Mouse (Mus musculus) gastrocnemius, postnatal 10 days (tissue): ENCODE data around the gene Gm20388. TPM values are rescaled to one million over a fixed set of nuclear protein-coding genes. Genes with fewer than 3 reads are reported as not detected.

ENCODE experiments used
- DNase-seq: peaks from one replicate; pipeline ENCODE4 v3.0.0; 2021; ENCODE audit warnings: mixed read lengths
- total RNA-seq, 2 experiments: library from RNA; stranded (reverse); gene quantifications; 2 replicates each; pipeline ENCODE4 v1.2.3; 2021

Gm20388 gene
- total RNA-seq, 2 experiments from 2014 or later = 2.9 to 6.0 TPM

DNA sequence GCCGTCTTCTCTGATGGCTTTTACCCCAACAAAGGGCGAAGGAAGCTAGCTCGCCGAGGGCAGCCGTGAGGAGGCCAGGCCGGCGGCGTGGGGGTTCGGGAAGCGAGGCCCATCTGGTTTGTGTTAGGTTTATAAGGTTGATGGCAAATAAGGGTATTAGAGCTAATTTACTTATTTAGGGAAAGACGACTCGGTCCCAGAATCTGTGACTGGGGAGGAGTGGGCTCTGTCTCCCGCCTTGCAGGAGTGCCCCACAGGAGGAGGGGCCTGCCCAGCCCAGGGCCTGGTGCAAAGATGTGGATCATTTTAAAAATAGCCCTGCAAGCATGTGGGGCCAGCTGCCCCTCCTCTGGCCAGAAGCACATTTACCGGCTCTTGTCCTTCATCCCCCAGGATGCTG, 928.4 kb downstream of the Gm20388 start:
- no peak for DNase-seq

DNA sequence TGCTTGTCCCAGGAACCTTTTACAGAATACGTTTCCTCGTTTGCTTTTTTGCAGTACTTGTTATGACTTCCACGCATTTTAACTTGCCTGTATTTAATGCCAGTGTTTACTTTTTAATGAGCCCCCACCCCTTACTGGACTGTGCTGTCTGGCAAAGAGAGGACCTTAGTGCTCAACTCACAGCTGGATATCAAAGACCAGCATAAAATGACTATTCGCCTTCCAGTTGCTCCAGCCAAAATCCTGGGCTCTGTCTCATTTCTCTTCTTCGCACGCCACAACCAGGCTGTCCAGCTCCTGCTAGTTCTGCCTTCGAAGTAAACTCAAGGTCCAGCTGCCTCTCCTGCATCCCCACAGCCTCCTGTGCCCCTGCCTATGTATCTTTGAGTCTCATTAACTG, 932.4 kb downstream of the Gm20388 start:
- no peak for DNase-seq

- DNase-seq = no peak
Measured at GRCm38 (mm10) chr8:120846018-120846417, 935.4 kb downstream of the Gm20388 start.

DNA sequence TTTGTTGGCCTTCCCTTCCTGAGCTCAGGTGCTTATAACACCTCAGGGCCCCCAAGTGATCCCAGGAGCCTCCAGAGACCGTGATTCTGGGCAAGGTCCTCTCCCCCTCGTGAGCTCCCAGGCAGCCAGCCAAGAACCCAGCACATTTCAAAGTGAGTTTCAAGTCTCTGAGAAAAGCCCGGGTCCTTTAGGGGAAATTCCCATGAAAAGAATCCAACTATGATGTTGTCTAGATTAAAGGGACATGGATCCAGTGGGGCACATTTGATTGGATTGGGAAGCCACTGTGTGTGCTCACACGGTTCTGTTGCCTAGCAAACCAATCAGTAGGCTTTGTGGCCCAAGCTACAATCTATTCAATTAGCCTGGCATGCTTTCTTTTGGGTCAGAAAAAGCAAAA, 936.6 kb downstream of the Gm20388 start:
- no peak for DNase-seq

DNA sequence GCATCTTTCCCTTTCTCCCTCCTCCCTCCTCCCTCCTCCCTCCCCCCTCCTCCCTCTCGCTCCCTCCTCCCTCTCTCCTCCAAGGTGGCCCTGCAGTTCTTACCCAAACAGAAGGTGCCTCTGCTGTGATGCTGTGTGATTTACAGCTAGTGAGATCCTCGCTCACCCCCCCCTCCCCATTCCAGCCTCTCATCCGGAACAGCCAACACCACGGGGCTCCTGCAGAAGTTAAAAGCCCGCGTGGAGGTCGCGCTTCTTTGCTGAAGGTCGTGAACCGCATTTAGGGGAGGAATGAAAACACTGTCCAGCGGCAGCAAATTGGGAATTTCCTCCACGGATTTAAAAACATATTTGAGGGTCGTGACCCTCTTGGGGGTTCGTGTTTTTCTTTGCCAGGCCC, 937.1 kb downstream of the Gm20388 start:
- DNase-seq = no peak

- no peak for DNase-seq
Measured at GRCm38 (mm10) chr8:120848434-120848833, 937.8 kb downstream of the Gm20388 start.

GRCm38 (mm10) chr8:120851411-120851810, 940.8 kb downstream of the Gm20388 start:
- no peak for DNase-seq

- DNase-seq = no peak
Measured at GRCm38 (mm10) chr8:120859881-120860280, 949.2 kb downstream of the Gm20388 start.

- DNase-seq = no peak
Measured at GRCm38 (mm10) chr8:120860423-120861126, 949.9 kb downstream of the Gm20388 start.

- DNase-seq = no peak
Measured at GRCm38 (mm10) chr8:120863683-120864082, 953.0 kb downstream of the Gm20388 start.

DNA sequence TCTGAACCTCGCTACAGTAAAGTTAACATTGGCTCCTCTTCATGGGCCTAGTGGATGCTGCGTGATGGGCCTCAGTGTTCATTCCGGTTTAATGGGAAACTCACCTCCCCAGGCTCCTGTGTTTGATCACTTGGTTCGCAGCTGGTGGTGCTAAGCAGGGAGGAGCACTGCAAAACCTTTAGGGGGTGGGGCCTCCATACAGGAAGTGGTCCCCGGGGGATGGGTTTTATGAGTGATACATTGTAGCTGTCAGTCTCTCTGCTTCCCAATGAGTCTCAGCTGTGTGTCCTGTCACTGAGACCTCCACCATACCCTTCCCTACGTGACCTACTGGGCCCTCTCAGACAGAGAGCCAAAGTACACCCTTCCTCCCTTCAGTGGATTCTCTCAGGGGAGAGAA, 956.7 kb downstream of the Gm20388 start:
- DNase-seq = no peak

- no peak for DNase-seq
Measured at GRCm38 (mm10) chr8:120872661-120873060, 962.0 kb downstream of the Gm20388 start.

GRCm38 (mm10) chr8:120876010-120876918, 965.6 kb downstream of the Gm20388 start:
- no peak for DNase-seq

GRCm38 (mm10) chr8:120877005-120877404, 966.4 kb downstream of the Gm20388 start:
- no peak for DNase-seq

DNA sequence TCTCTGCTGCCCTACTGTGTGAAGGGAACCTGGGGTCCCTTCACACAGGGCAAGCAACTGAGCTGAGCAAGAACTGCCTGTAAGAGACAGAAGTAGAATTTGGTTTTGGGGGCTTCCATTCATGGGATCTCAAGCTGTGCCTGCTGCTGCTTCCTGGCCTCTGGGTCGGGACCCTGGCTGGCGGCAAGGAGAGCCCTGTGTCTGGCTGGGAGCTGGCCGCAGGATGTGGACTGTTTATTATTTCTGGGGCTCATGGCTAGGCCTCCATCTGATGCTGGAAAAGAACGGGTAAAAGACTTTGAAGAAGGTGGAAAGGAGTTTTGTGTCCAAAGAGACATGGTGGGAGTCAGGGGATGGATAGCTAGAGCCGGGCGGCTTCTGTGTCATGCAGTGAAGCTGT, 969.3 kb downstream of the Gm20388 start:
- DNase-seq = no peak

- no peak for DNase-seq
Measured at GRCm38 (mm10) chr8:120881634-120882033, 971.0 kb downstream of the Gm20388 start.

DNA sequence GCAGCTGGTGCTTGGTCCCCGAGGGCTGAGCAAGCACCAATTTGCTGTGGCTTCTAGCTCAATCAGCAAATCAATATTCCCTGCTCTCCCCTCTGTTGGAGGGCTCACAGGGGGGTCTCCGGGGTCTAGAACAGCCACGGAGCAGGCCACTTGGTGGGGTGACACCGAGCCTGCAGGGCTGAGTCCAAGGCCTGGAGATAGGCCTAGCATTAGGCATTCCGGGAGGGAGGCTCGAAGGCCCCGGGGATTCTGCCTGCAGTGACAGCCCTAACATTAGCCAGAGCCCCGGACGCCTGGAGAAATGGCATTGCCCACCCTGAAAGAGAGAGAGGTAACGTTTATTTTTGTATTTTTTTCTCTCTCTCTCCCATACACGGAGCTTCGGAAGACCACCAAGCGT, 972.0 kb downstream of the Gm20388 start:
- DNase-seq = no peak

DNA sequence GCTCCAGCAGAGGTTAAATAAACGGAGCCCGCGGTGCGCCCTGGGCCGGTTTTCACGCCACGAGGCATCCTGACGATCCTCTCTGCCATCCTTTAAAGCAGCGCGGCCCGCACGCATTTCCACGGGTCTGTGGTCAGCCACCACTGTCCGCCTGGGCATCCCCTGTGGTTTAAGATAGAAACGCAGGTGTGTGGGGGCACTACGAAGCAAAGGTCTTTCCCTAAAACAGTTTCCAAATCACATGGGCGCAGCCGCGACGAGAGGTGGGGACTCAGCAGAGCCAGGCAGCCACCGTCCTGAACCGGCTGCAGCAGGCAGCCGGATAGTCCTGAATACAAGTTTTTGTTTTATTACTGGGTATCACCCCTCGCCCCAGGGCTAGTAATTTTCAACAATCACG, 972.7 kb downstream of the Gm20388 start:
- DNase-seq = no peak

DNA sequence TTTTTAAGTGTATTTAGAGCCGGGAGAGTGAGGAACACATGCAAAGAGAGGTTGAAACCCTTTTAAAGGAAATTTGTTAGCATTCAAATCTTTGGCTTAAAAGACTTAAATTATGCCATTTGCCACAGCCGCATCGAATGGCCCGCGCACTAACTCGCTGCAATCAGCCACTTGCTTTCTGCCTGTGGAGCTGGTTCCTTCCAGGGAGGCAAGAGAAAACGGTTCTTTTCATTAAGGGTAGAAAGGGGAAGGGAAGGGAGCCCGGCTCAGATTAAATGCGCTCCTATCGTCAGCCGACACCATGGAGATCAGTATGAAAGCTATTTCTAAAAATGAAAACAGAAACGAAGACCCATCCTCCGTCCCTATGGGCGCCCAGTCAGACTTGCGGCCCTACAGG, 973.2 kb downstream of the Gm20388 start:
- no peak for DNase-seq

DNA sequence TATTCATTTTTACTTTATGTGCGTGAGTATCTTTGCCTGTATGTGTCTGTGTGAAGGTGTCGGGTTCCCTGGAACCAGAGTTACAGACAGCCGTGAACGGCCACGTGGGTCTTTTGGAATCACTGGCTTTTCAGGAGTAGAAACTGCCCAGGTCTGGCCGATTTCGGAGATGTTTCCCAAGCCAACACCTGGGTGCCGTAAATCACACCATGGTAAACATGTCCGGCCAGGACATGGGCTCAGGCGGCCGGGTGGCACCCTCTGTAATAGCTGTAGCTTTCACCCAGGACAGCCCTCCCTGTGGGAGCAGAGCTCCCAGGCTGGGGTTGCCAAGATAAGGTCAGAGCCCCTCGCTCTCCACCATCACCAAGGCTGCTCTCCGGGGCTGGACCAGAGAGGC, 974.2 kb downstream of the Gm20388 start:
- DNase-seq = no peak

DNA sequence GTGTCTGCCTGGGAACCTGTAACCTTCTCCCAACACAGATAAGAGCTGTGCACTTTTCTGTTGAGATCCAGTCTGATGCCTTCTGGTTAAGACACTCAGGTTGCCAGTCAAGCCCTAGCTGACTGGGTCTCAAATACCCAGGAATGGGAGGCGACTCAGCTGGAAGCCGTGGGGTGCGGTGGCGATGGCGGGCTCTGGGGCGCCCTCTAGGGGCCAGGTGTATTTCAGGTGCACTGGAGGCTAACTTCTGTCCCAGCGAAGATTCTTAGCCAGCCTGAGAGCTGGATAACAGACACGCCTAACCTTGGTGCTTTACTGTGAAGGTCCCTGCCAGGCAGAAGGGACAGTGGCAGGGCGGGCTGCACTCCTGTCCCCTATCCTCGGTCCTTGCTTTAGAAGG, 976.6 kb downstream of the Gm20388 start:
- no peak for DNase-seq

DNA sequence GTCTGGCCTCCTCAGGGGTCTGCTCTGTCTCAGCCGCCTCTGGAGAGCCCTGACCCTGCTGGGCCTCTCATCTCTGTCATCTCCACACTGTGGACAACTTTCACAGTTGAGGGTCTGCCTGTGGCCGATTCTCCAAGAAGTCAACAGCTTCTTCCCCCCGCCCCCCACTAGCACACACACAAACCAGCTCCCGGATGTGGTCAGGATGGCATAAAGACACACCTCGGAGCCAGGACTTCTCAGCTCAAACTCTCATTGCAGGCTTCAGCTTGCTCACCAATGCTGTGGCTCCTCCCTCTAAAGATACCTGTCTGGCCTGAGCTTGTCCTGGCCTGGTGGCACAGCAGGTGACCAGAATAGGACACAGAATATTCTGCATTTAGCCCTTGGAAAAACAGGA, 977.4 kb downstream of the Gm20388 start:
- DNase-seq = no peak

GRCm38 (mm10) chr8:120889189-120889588, 978.5 kb downstream of the Gm20388 start:
- no peak for DNase-seq

DNA sequence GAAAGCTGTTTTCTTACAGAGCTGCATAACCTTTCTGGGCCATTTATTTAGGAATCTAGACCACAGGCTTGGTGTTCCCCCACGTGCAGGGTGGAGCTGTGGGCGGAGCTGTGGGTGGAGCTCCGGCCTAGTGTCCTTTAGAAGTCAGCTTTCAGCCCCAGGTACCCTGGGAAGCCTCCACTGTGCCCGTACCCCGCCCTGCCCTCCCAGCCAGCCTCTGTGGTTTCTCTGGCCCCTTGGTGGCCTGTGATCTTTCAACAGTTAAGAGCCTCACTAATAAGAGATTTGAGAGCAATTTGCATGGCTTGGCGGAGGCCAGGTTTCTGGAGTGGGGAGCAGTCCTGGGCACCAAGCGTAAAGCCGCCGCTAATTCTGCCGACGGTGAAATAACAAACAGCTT, 979.4 kb downstream of the Gm20388 start:
- DNase-seq = no peak
